Mouse (Mus musculus): ENCODE measurements around the gene Nusap1. TPM values are rescaled to one million over a fixed set of nuclear protein-coding genes. Genes with fewer than 3 reads are reported as not detected.

Gene Nusap1
- 24.3 and 37.8 TPM in 2 replicates for polyA plus RNA-seq (2012; rRNA removed)
- 51.9 and 58.6 TPM in 2 replicates for polyA plus RNA-seq (2014; fragmentation: Nextera tagmentation; extraction: Ambion mirVana)

DNA sequence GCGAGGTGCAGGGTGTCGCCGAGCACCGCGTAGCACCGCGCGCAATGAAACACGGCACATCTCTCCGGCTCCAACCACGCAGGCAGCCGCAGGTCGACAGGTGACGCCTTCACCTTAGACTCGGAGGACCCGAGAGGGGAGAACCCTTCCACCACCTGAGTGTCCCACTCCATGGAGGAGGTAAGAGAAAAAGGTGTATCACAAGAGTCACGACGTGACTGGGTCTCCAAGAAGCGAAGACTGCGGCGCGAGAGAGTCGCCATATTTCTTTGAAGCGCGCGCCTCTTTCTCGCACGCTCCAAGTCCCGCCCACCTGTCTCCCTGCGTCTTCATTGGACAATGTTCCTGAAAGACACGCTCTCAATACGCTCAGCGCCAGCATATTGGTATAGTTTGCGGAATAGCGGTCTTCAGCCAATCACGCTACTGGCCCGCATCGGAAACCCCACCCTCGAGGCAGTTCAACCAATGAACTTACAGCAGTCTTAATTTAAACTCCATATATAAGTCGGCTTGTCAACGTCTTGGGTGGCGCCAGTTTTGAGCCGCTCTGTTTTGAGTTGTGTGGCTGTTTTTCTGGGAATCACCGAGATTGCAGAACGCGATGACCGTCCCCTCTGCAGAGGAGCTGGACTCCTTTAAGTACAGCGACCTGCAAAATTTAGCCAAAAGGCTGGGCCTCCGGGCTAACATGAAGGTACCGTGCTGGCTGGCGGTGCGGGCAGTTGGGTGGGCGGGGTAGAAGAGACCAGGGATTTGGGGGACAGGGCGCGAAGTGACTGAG lies at the start of gene Nusap1, which contains the start of gene Oip5:
Nusap1 (plus strand) TSS at position 100 of the 784 bp plus-strand sequence.
Oip5 (minus strand) TSS at position 271 of the 784 bp plus-strand sequence.
- H3K27ac ChIP-seq (replicated peaks; ENCODE audit: low read depth, low read length): 0 out of 2 replicates have a peak within 1 kb of the TSS, but pooled peaks have one; percentile 53
- no peaks in the 10 kb centered on the region for H3K27me3 ChIP-seq (ENCODE audit: control insufficient read depth, insufficient read depth, low read length)
- under 1% methylated on average over 55 of the region's 55 CpGs for WGBS
- H3K9ac ChIP-seq (ENCODE audit: low read depth, low read length, severe bottlenecking): peak within 1 kb of the TSS; percentile 57
- H3K4me2 ChIP-seq (replicated peaks; ENCODE audit: low read depth, low read length, severe bottlenecking): peak within 1 kb of the TSS; percentile 68
- peak; percentile 63; the same call in 1 of the 2 replicates for TF ChIP-seq POLR2A (IDR thresholded peaks at IDR 0.05; ENCODE audit: borderline replicate concordance, extremely low read depth, insufficient read depth, insufficient read length)
- no peaks in the 10 kb centered on the region for H3K9me3 ChIP-seq (ENCODE audit: control insufficient read depth, low read length)
- DNase-seq (ENCODE audit: low spot score): peak; percentile 99
- H3K36me3 ChIP-seq (ENCODE audit: control insufficient read depth, insufficient read depth, low read length): peaks cover 1% of the 10 kb centered on the region
- peak within 1 kb of the TSS; percentile 65 for H3K4me3 ChIP-seq (replicated peaks; ENCODE audit: low read length)
- ATAC-seq (ENCODE audit: low FRiP score, low read depth): peak; percentile 100
- peaks cover 8% of the 10 kb centered on the region; the same call in 1 of the 2 replicates for H3K4me1 ChIP-seq (ENCODE audit: control insufficient read depth, insufficient read depth, low read length)

GRCm38 (mm10) chr2:119572471-119572870 lies 45.6 kb upstream of the Nusap1 start:
- ATAC-seq (ENCODE audit: low FRiP score, low read depth): no peak
- TF ChIP-seq POLR2A (IDR thresholded peaks at IDR 0.05; ENCODE audit: borderline replicate concordance, extremely low read depth, insufficient read depth, insufficient read length): no peak
- 97% methylated on average over 1 of the region's 1 CpGs for WGBS
- Histone ChIP-seq H3K9ac (ENCODE audit: low read depth, low read length, severe bottlenecking) (no peak overlapping the region), H3K27ac (replicated peaks; ENCODE audit: low read depth, low read length) (no peak overlapping the region), H3K4me3 (replicated peaks; ENCODE audit: low read length) (no peak overlapping the region), H3K36me3 (ENCODE audit: control insufficient read depth, insufficient read depth, low read length) (peaks cover 23% of the 10 kb centered on the region; the same call in 1 of the 2 replicates), H3K27me3 (ENCODE audit: control insufficient read depth, insufficient read depth, low read length) (no peaks in the 10 kb centered on the region), H3K4me2 (replicated peaks; ENCODE audit: low read depth, low read length, severe bottlenecking) (no peak overlapping the region), H3K4me1 (ENCODE audit: control insufficient read depth, insufficient read depth, low read length) (no peaks in the 10 kb centered on the region), H3K9me3 (ENCODE audit: control insufficient read depth, low read length) (no peaks in the 10 kb centered on the region)
- no peak for DNase-seq (ENCODE audit: low spot score)

DNA sequence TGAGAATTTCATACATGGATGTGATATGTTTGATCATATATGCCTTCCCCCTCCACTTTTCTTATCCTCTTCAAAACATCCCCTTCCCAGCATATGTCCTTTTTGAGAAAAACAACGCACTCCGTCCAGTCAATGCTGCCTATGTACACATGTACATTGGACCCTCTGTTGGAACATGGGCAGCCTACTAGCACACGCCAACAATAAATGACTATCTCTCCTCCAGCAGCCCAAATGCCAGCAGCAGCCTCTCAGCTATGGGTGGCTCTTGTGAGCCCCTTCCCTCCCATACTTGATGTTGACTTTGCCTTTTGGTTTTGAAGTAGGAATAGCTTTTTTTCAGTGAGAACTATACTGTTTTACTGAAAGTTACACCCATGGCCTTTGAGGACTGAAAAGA lies 36.5 kb upstream of the Nusap1 start:
- Histone ChIP-seq H3K27ac (replicated peaks; ENCODE audit: low read depth, low read length) (no peak overlapping the region), H3K4me1 (ENCODE audit: control insufficient read depth, insufficient read depth, low read length) (no peaks in the 10 kb centered on the region), H3K36me3 (ENCODE audit: control insufficient read depth, insufficient read depth, low read length) (peaks cover 4% of the 10 kb centered on the region; the same call in 1 of the 2 replicates), H3K27me3 (ENCODE audit: control insufficient read depth, insufficient read depth, low read length) (no peaks in the 10 kb centered on the region), H3K4me3 (replicated peaks; ENCODE audit: low read length) (no peak overlapping the region), H3K4me2 (replicated peaks; ENCODE audit: low read depth, low read length, severe bottlenecking) (no peak overlapping the region), H3K9ac (ENCODE audit: low read depth, low read length, severe bottlenecking) (no peak overlapping the region), H3K9me3 (ENCODE audit: control insufficient read depth, low read length) (no peaks in the 10 kb centered on the region)
- ATAC-seq (ENCODE audit: low FRiP score, low read depth) (no peak), DNase-seq (ENCODE audit: low spot score) (no peak)
- WGBS: 95% methylated on average over 3 of the region's 3 CpGs
- TF ChIP-seq POLR2A (IDR thresholded peaks at IDR 0.05; ENCODE audit: borderline replicate concordance, extremely low read depth, insufficient read depth, insufficient read length): no peak

DNA sequence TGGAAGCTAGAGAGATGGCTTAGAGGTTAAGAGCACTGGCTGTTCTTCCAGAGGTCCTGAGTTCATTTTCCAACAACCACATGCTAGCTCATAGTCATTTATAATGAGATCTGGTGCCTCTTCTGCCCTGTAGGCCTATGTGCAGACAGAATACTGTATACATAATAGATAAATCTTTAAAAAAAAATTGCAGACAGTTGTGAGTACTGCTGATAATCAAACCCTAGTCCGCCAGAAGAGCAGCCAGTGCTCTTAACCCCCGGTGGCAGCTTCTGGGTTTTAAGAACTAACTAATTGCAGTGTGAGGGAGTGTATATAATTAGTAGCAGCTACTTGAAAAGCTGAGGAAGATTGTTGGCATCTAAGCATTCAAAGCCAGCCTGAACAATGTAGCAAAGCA lies 34.7 kb upstream of the Nusap1 start:
- 25% methylated on average over 2 of the region's 2 CpGs for WGBS
- ATAC-seq (ENCODE audit: low FRiP score, low read depth) (no peak), DNase-seq (ENCODE audit: low spot score) (no peak)
- Histone ChIP-seq H3K27me3 (ENCODE audit: control insufficient read depth, insufficient read depth, low read length) (no peaks in the 10 kb centered on the region), H3K9ac (ENCODE audit: low read depth, low read length, severe bottlenecking) (no peak overlapping the region), H3K9me3 (ENCODE audit: control insufficient read depth, low read length) (no peaks in the 10 kb centered on the region), H3K4me3 (replicated peaks; ENCODE audit: low read length) (no peak overlapping the region), H3K4me1 (ENCODE audit: control insufficient read depth, insufficient read depth, low read length) (no peaks in the 10 kb centered on the region), H3K4me2 (replicated peaks; ENCODE audit: low read depth, low read length, severe bottlenecking) (no peak overlapping the region), H3K27ac (replicated peaks; ENCODE audit: low read depth, low read length) (no peak overlapping the region), H3K36me3 (ENCODE audit: control insufficient read depth, insufficient read depth, low read length) (peaks cover 4% of the 10 kb centered on the region; the same call in 1 of the 2 replicates)
- TF ChIP-seq POLR2A (IDR thresholded peaks at IDR 0.05; ENCODE audit: borderline replicate concordance, extremely low read depth, insufficient read depth, insufficient read length): no peak

DNA sequence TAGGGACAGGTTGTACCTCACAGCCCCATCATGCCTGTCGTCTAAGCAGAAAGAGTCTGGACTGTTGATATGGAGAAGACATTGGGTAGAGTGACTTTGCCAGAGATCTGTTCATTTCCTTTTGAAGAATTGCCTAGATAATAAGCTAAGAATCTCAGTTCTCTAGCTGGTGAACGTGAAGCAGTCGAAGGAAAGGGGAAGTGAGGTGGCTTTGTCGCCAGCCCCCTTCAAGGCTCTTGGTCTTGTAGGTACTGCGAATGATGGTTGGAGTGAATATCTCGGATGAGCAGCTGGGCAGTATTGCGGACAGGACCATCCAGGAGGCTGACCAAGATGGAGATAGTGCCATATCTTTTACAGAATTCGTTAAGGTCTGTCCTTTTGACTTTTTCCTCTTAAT lies 33.8 kb upstream of the Nusap1 start:
- H3K27ac ChIP-seq (replicated peaks; ENCODE audit: low read depth, low read length): no peak overlapping the region
- H3K4me3 ChIP-seq (replicated peaks; ENCODE audit: low read length): no peak overlapping the region
- no peaks in the 10 kb centered on the region for H3K9me3 ChIP-seq (ENCODE audit: control insufficient read depth, low read length)
- H3K4me1 ChIP-seq (ENCODE audit: control insufficient read depth, insufficient read depth, low read length): no peaks in the 10 kb centered on the region
- no peak overlapping the region for H3K4me2 ChIP-seq (replicated peaks; ENCODE audit: low read depth, low read length, severe bottlenecking)
- ATAC-seq (ENCODE audit: low FRiP score, low read depth) (no peak), DNase-seq (ENCODE audit: low spot score) (no peak)
- no peaks in the 10 kb centered on the region for H3K27me3 ChIP-seq (ENCODE audit: control insufficient read depth, insufficient read depth, low read length)
- 86% methylated on average over 8 of the region's 8 CpGs for WGBS
- no peak overlapping the region for H3K9ac ChIP-seq (ENCODE audit: low read depth, low read length, severe bottlenecking)
- peaks cover 4% of the 10 kb centered on the region; the same call in 1 of the 2 replicates for H3K36me3 ChIP-seq (ENCODE audit: control insufficient read depth, insufficient read depth, low read length)
- no peak for TF ChIP-seq POLR2A (IDR thresholded peaks at IDR 0.05; ENCODE audit: borderline replicate concordance, extremely low read depth, insufficient read depth, insufficient read length)

All from limb, embryonic 14.5 days (tissue).